Mouse (Mus musculus) stomach, postnatal 0 days (tissue): ENCODE measurements around the gene Atxn7. TPM values are rescaled to one million over a fixed set of nuclear protein-coding genes. Genes with fewer than 3 reads are reported as not detected.
A peak's percentile ranks its signal among the peaks of the same experiment; 100 is the strongest.
"Not testable (repeated sequence)": the region's sequence is repeated elsewhere in the genome, so short reads cannot be mapped to it uniquely, and the experiment has no call there.

Experiments
- ATAC-seq: fragments of 200-750 bp; cut with Nextera tagmentation; 2 replicates; pipeline ENCODE4 v1.8.0; 2017; ENCODE audit not compliant: low FRiP score, low TSS enrichment
- DNase-seq: peaks from one replicate; pipeline ENCODE4 v3.0.0-alpha.2; 2016; ENCODE audit warnings: low spot score
- H3K27ac ChIP-seq: fragments of 300-500 bp; sonication (generic); replicated peaks from 2 replicates; pipeline ENCODE4 v1.5.1; 2014; ENCODE audit warnings: mild to moderate bottlenecking, control low read depth
- H3K27me3 ChIP-seq: fragments of 300-500 bp; sonication (generic); 2 replicates; pipeline ENCODE4 v1.6.1; 2014; ENCODE audit warnings: low read length; ENCODE audit not compliant: control insufficient read depth, insufficient read depth
- H3K36me3 ChIP-seq: fragments of 300-500 bp; sonication (generic); 2 replicates; pipeline ENCODE4 v1.6.1; 2014; ENCODE audit warnings: low read length, mixed read lengths; ENCODE audit not compliant: control insufficient read depth, insufficient read depth
- H3K4me1 ChIP-seq: fragments of 300-500 bp; sonication (generic); replicated peaks from 2 replicates; pipeline ENCODE4 v1.6.1; 2014; ENCODE audit warnings: antibody characterized with exemption; ENCODE audit not compliant: control insufficient read depth, insufficient read depth
- H3K4me2 ChIP-seq: fragments of 300-500 bp; sonication (generic); replicated peaks from 2 replicates; pipeline ENCODE4 v1.6.1; 2014; ENCODE audit warnings: low read depth, mild to moderate bottlenecking, control low read depth, moderate library complexity
- H3K4me3 ChIP-seq: fragments of 300-500 bp; sonication (generic); 2 replicates; pipeline ENCODE4 v1.5.1; 2014; ENCODE audit warnings: low read depth, low read length, control low read depth
- H3K9ac ChIP-seq: fragments of 300-500 bp; sonication (generic); 2 replicates; pipeline ENCODE4 v1.6.1; 2014; ENCODE audit warnings: mild to moderate bottlenecking, low read length, control low read depth, mixed read lengths
- H3K9me3 ChIP-seq: fragments of 300-500 bp; sonication (generic); 2 replicates; pipeline ENCODE4 v1.6.1; 2016; ENCODE audit warnings: low read length; ENCODE audit not compliant: control insufficient read depth
- CTCF ChIP-seq: IDR thresholded peaks from 2 replicates; pipeline ENCODE4 v1.5.1; 2016; ENCODE audit warnings: antibody characterized with exemption, low read depth, mild to moderate bottlenecking, moderate library complexity
- EP300 ChIP-seq: optimal IDR thresholded peaks from 2 replicates; pipeline ENCODE3; 2016; ENCODE audit warnings: antibody characterized with exemption
- WGBS: fragments of 180-500 bp; shearing (Covaris S2); extraction: QIAGEN DNeasy Blood & Tissue Kit; methylation state at CpG from one replicate; pipeline ENCODE4 v1.1.7; 2014; 5-methylcytosine and 5-hydroxymethylcytosine counted together
- polyA plus RNA-seq: library from polyadenylated mRNA; unstranded; fragments of >200 nt; fragmentation: Nextera tagmentation; extraction: Ambion mirVana; gene quantifications from 2 replicates; pipeline ENCODE4 v1.2.1, GENCODE M21; 2015

Atxn7 gene
- polyA plus RNA-seq, 1 experiment from 2014 or later, result 3.7 TPM

GRCm38 (mm10) chr14:14030621-14031020 is 69.4 kb downstream of the Atxn7 start:
- Histone ChIP-seq H3K4me2 (no peak overlapping the region), H3K9me3 (no peaks in the 10 kb centered on the region), H3K9ac (no peak overlapping the region), H3K36me3 (peaks cover 2% of the 10 kb centered on the region; the same call in 1 of the 2 replicates), H3K4me1 (no peaks in the 10 kb centered on the region), H3K27ac (no peak overlapping the region), H3K27me3 (no peaks in the 10 kb centered on the region), H3K4me3 (no peak overlapping the region)
- ATAC-seq (no peak), DNase-seq (no peak)
- WGBS, result 91% methylated on average over 2 of the region's 2 CpGs
- TF ChIP-seq EP300, result no peak
- TF ChIP-seq CTCF, result no peak

GRCm38 (mm10) chr14:14032842-14033241 is 71.6 kb downstream of the Atxn7 start:
- DNase-seq (no peak), ATAC-seq (no peak)
- H3K27ac ChIP-seq, result no peak overlapping the region
- H3K4me3 ChIP-seq, result no peak overlapping the region
- H3K4me1 ChIP-seq, result no peaks in the 10 kb centered on the region
- H3K4me2 ChIP-seq, result no peak overlapping the region
- TF ChIP-seq CTCF (no peak), EP300 (no peak)
- H3K27me3 ChIP-seq, result no peaks in the 10 kb centered on the region
- H3K9ac ChIP-seq, result no peak overlapping the region
- H3K36me3 ChIP-seq, result peaks cover 2% of the 10 kb centered on the region; the same call in 1 of the 2 replicates
- 67% methylated on average over 1 of the region's 1 CpGs for WGBS
- H3K9me3 ChIP-seq, result no peaks in the 10 kb centered on the region

- peak; percentile 56; the same call in 1 of the 2 replicates for ATAC-seq
- Histone ChIP-seq H3K4me2 (no peak overlapping the region), H3K36me3 (0 out of 2 replicates have a peak, but pooled peaks cover 2% of the 10 kb centered on the region), H3K9me3 (no peaks in the 10 kb centered on the region), H3K27ac (no peak overlapping the region), H3K4me1 (no peaks in the 10 kb centered on the region), H3K9ac (no peak overlapping the region), H3K27me3 (no peaks in the 10 kb centered on the region), H3K4me3 (no peak overlapping the region)
- TF ChIP-seq CTCF (no peak), EP300 (no peak)
- DNase-seq, result no peak
- 47% methylated on average over 2 of the region's 2 CpGs for whole genome bisulfite sequencing
Measured at GRCm38 (mm10) chr14:14036352-14036751, 75.1 kb downstream of the Atxn7 start.

- H3K36me3 ChIP-seq, result no peaks in the 10 kb centered on the region
- peak overlapping the region; percentile 1; the same call in 1 of the 2 replicates for H3K27ac ChIP-seq
- H3K9ac ChIP-seq, result no peak overlapping the region
- no peaks in the 10 kb centered on the region for H3K27me3 ChIP-seq
- 61% methylated on average over 2 of the region's 2 CpGs for WGBS
- no peaks in the 10 kb centered on the region for H3K4me1 ChIP-seq
- DNase-seq (no peak), ATAC-seq (no peak)
- no peak overlapping the region for H3K4me2 ChIP-seq
- H3K4me3 ChIP-seq, result no peak overlapping the region
- no peaks in the 10 kb centered on the region for H3K9me3 ChIP-seq
- no peak for TF ChIP-seq CTCF
- no peak for TF ChIP-seq EP300
Measured at GRCm38 (mm10) chr14:14038233-14038632, 77.0 kb downstream of the Atxn7 start.

- no peak overlapping the region for H3K4me3 ChIP-seq
- WGBS, result 46% methylated on average over 4 of the region's 4 CpGs
- H3K4me1 ChIP-seq, result no peaks in the 10 kb centered on the region
- peak overlapping the region; percentile 61; the same call in 1 of the 2 replicates for H3K27ac ChIP-seq
- ATAC-seq, result peak; percentile 74; the same call in 1 of the 2 replicates
- H3K27me3 ChIP-seq, result no peaks in the 10 kb centered on the region
- no peaks in the 10 kb centered on the region for H3K9me3 ChIP-seq
- TF ChIP-seq CTCF (no peak), EP300 (no peak)
- DNase-seq, result no peak
- H3K9ac ChIP-seq, result no peak overlapping the region
- H3K36me3 ChIP-seq, result no peaks in the 10 kb centered on the region
- H3K4me2 ChIP-seq, result no peak overlapping the region
Measured at GRCm38 (mm10) chr14:14042336-14042735, 81.1 kb downstream of the Atxn7 start.

- WGBS, result 97% methylated on average over 2 of the region's 2 CpGs
- no peak overlapping the region for H3K4me2 ChIP-seq
- H3K27ac ChIP-seq, result no peak overlapping the region
- H3K4me3 ChIP-seq, result no peak overlapping the region
- no peak for DNase-seq
- H3K9me3 ChIP-seq, result no peaks in the 10 kb centered on the region
- no peaks in the 10 kb centered on the region for H3K27me3 ChIP-seq
- 0 out of 2 replicates have a peak, but pooled peaks cover 3% of the 10 kb centered on the region for H3K36me3 ChIP-seq
- H3K9ac ChIP-seq, result no peak overlapping the region
- TF ChIP-seq EP300 (no peak), CTCF (peak; percentile 72)
- 0 out of 2 replicates have a peak, but pooled peaks have one; percentile 49 for ATAC-seq
- no peaks in the 10 kb centered on the region for H3K4me1 ChIP-seq
Measured at GRCm38 (mm10) chr14:14054386-14054785, 93.1 kb downstream of the Atxn7 start.

GRCm38 (mm10) chr14:14059606-14060005 is 98.4 kb downstream of the Atxn7 start:
- ATAC-seq, result peak; percentile 48
- H3K27ac ChIP-seq, DNase-seq: not testable (repeated sequence)

More at GRCm38 (mm10) chr14:14059606-14060005, 98.4 kb downstream of the Atxn7 start:
- H3K27me3 ChIP-seq, H3K4me1 ChIP-seq, H3K36me3 ChIP-seq, H3K4me2 ChIP-seq, H3K9ac ChIP-seq, H3K9me3 ChIP-seq, H3K4me3 ChIP-seq: not testable (repeated sequence)
